15 mouse cellular contexts compared by ENCODE assay signal in the genomic region with DNA sequence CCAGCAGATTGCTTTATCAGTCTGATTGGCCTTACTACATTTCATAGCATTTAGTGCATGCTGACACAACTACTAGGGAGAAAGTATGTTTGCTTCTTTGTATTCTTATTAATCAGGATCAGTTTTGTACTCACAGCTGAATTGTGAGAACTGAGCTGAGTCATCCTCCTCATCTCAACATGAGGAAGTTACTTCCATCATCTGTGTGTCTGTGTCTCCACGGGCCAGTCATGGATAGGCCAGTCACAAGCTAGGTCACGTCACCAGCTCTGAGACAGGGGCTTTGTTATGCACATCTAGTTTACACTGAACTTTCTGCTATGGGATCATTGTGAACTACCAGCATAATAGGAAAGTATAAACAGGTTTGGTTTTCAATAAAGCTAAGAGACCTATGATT.
"Had no signal": no experiment of that assay in that cellular context is flagged by ENCODE, and none has a peak within 500 bp of the region (broad histone marks: within the 10 kb centered on the region; RNA-seq: fewer than 3 reads in every experiment).

No protein-coding gene starts in this region.

- H3K9me3 ChIP-seq: limb, embryonic 13.5 days; neural tube, embryonic 12.5 days; stomach, embryonic 15.5 days had no signal

- DNase-seq: kidney, adult 11 months; kidney, adult 9 months; kidney, postnatal 36 days; left cerebral cortex, postnatal 4 days; lung, embryonic 14.5 days; lung, postnatal 10 days; lung, postnatal 4 days; midbrain, embryonic 14.5 days; retina, postnatal 1 day; thymus, postnatal 36 days had no signal

- H3K27ac ChIP-seq: kidney, postnatal 0 days; limb, embryonic 13.5 days; liver, embryonic 14.5 days; neural tube, embryonic 12.5 days; stomach, embryonic 15.5 days had no signal

- H3K4me2 ChIP-seq: limb, embryonic 13.5 days; lung, embryonic 14.5 days; neural tube, embryonic 12.5 days; stomach, embryonic 15.5 days had no signal

- H3K4me1 ChIP-seq: limb, embryonic 13.5 days; neural tube, embryonic 12.5 days; stomach, embryonic 15.5 days had no signal

- H3K9ac ChIP-seq: limb, embryonic 13.5 days; liver, embryonic 14.5 days; lung, embryonic 14.5 days; neural tube, embryonic 12.5 days; stomach, embryonic 15.5 days had no signal

- H3K27me3 ChIP-seq: limb, embryonic 13.5 days; neural tube, embryonic 12.5 days; stomach, embryonic 15.5 days had no signal

- H3K4me3 ChIP-seq: limb, embryonic 13.5 days; neural tube, embryonic 12.5 days; stomach, embryonic 15.5 days had no signal
